Mouse (Mus musculus) liver, embryonic 11.5 days (tissue): ENCODE measurements at regions not wholly inside any gene's neighbourhood (a gene's known extent, or its start where the extent isn't known, plus 50 kb on each side); places are given as distances from the start of the nearest gene placed in this dataset.

Source experiments
- ATAC-seq: fragments of 200-750 bp; cut with Nextera tagmentation; replicated peaks from 2 replicates; pipeline ENCODE4 v1.8.0; 2017; ENCODE audit warnings: moderate number of reproducible peaks, mild to moderate bottlenecking, moderate TSS enrichment, moderate library complexity; ENCODE audit not compliant: low FRiP score
- DNase-seq: peaks from one replicate; pipeline ENCODE4 v3.0.0-alpha.2; 2017; ENCODE audit warnings: low spot score
- H3K27ac ChIP-seq: fragments of 300-500 bp; sonication (generic); 2 replicates; pipeline ENCODE4 v1.5.1; 2014; ENCODE audit warnings: mild to moderate bottlenecking, low read depth, low read length, control low read depth
- H3K27me3 ChIP-seq: fragments of 300-500 bp; sonication (generic); replicated peaks from 2 replicates; pipeline ENCODE4 v1.6.1; 2014; ENCODE audit warnings: low read length, mixed read lengths; ENCODE audit not compliant: control insufficient read depth, insufficient read depth
- H3K36me3 ChIP-seq: fragments of 300-500 bp; sonication (generic); 2 replicates; pipeline ENCODE4 v1.6.1; 2014; ENCODE audit warnings: mild to moderate bottlenecking, low read length, moderate library complexity, mixed read lengths; ENCODE audit not compliant: control insufficient read depth, insufficient read depth
- H3K4me1 ChIP-seq: fragments of 300-500 bp; sonication (generic); replicated peaks from 2 replicates; pipeline ENCODE4 v1.6.1; 2014; ENCODE audit warnings: low read length, mixed read lengths; ENCODE audit not compliant: control insufficient read depth, insufficient read depth
- H3K4me2 ChIP-seq: fragments of 300-500 bp; sonication (generic); 2 replicates; pipeline ENCODE4 v1.6.1; 2014; ENCODE audit warnings: mild to moderate bottlenecking, control low read depth, moderate library complexity
- H3K4me3 ChIP-seq: fragments of 300-500 bp; sonication (generic); 2 replicates; pipeline ENCODE4 v1.5.1; 2014; ENCODE audit warnings: low read depth, low read length, control low read depth
- H3K9ac ChIP-seq: fragments of 300-500 bp; sonication (generic); 2 replicates; pipeline ENCODE4 v1.6.1; 2014; ENCODE audit warnings: low read depth, low read length, control low read depth
- H3K9me3 ChIP-seq: fragments of 300-500 bp; sonication (generic); 2 replicates; pipeline ENCODE4 v1.6.1; 2016; ENCODE audit warnings: low read length, inconsistent platforms, mixed read lengths; ENCODE audit not compliant: control insufficient read depth
- WGBS: fragments of 180-500 bp; shearing (Covaris S2); extraction: QIAGEN DNeasy Blood & Tissue Kit; methylation state at CpG from one replicate; pipeline ENCODE4 v1.1.7; 2014; 5-methylcytosine and 5-hydroxymethylcytosine counted together

DNA sequence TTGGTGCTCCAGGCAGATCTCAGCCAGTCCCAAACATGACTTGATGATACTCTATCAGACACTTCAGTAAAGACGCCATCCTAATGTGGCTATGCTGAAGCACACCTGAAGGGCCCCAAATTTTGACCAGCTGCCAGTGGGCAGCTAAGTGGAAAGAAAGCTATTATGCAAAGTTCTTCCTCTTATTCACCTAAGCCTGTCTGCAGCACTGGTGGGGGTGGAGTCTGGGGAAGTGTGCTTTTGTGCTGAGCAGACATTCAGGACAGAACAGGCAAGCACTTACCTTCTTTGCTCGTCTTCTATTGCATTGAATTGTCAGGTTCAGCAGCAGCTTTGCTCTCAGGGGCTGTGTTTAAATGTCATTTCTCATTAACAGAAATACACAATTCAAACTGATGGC is 200.7 kb downstream of the Pla2g4a start:
- no peak for ATAC-seq
- H3K9me3 ChIP-seq: no peaks in the 10 kb centered on the region
- H3K4me1 ChIP-seq: no peaks in the 10 kb centered on the region
- DNase-seq: no peak
- 55% methylated on average over 2 of the region's 2 CpGs for WGBS
- H3K36me3 ChIP-seq: no peaks in the 10 kb centered on the region
- H3K27me3 ChIP-seq: no peaks in the 10 kb centered on the region
- H3K27ac ChIP-seq: no peak overlapping the region
- H3K9ac ChIP-seq: no peak overlapping the region
- H3K4me2 ChIP-seq: no peak overlapping the region
- H3K4me3 ChIP-seq: no peak overlapping the region

DNA sequence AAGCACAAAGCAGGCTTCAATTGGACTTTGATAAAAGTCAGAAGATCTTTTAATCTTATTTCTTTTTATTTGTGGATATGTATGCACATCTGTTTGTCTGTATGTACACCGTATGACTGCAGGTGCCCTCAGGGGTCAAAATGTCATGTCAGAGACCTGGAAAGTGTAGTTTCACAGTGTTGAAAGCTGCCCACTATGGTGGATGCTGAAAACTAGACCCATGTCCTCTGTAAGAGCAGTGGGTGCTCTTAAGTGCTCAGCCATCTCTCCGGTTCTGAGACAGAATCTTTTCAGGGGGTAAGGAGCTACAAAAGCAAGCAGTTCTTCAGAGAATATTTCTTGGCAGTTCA is 202.3 kb downstream of the Pla2g4a start:
- H3K4me2 ChIP-seq: no peak overlapping the region
- 82% methylated on average over 2 of the region's 2 CpGs for WGBS
- ATAC-seq (no peak), DNase-seq (no peak)
- H3K4me1 ChIP-seq: no peaks in the 10 kb centered on the region
- H3K27ac ChIP-seq: no peak overlapping the region
- H3K9me3 ChIP-seq: no peaks in the 10 kb centered on the region
- H3K9ac ChIP-seq: no peak overlapping the region
- H3K36me3 ChIP-seq: no peaks in the 10 kb centered on the region
- H3K27me3 ChIP-seq: no peaks in the 10 kb centered on the region
- no peak overlapping the region for H3K4me3 ChIP-seq

DNA sequence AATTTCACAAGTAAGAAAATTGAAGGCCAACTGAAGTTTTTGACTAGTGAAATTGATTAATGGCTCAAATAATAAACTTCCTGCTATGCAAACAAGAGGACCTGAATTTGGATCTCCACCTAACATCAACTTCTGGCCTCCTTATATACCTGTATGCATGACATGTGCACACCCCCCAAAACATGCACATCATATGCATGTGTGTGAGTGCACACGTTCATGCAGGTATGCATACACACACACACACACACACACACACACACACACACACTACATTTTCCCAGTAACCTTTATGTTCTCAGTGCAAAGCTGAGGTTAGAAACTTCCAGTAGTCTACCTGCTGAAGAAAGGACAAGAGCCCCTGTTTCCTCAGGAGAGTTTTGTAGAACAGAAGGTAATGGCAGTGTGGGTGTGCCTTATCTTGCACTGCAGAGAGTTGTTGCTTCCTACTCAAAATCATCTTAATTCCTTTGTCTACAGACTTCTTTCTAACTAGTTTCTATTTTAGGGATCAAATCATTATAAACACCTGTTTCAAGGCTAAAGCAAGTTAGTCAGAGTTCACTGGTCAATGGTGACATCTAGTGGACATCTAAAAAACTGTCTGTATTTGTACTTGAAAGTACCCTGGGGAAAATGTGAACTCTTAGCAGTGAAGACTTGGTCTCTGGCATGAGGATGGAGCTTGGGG is 202.9 kb downstream of the Pla2g4a start:
- no peak overlapping the region for H3K4me2 ChIP-seq
- H3K27me3 ChIP-seq: no peaks in the 10 kb centered on the region
- no peak overlapping the region for H3K4me3 ChIP-seq
- H3K4me1 ChIP-seq: no peaks in the 10 kb centered on the region
- 77% methylated on average over 1 of the region's 1 CpGs for WGBS
- ATAC-seq (no peak), DNase-seq (no peak)
- no peak overlapping the region for H3K27ac ChIP-seq
- H3K9ac ChIP-seq: no peak overlapping the region
- H3K36me3 ChIP-seq: no peaks in the 10 kb centered on the region
- H3K9me3 ChIP-seq: no peaks in the 10 kb centered on the region

DNA sequence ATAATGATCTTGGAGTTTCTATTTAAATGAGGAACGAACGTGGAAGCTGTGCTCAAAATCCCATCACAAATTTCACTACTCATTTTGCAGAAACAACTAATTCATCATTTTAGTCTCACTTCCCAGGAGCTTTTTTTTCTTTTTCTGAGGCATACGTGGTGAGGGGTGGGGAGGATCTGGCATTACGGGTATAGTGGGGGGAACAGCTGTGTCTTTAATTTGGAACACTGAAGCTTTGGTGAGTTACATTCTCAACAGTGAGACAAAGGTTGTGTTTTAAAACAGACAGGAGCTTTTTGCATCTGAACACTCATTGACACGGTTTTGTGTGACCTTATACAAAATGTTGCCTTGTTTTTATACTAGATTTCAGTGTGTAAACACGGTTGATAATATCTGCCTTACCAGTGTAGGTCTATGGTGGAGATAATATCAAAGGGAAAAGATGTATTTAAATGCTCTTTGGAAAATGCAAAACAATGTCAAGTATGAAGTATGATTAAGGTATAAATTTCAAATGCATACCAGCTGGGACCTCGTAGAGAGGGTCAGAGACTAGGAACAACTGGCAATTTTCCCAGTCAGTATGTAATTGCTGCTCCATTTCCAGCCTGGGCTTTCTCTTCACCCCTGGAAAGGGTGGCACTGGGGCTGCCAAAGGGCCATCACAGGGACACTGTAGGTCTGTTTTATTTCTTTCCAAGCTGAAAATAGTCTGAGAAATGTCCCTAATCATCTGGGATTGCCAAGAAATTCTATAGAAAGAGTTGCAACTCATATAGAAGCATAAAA is 207.6 kb downstream of the Pla2g4a start:
- Histone ChIP-seq H3K4me2 (no peak overlapping the region), H3K27ac (no peak overlapping the region), H3K4me1 (no peaks in the 10 kb centered on the region), H3K36me3 (no peaks in the 10 kb centered on the region), H3K9ac (no peak overlapping the region), H3K4me3 (no peak overlapping the region), H3K27me3 (no peaks in the 10 kb centered on the region), H3K9me3 (no peaks in the 10 kb centered on the region)
- ATAC-seq (no peak), DNase-seq (no peak)
- WGBS: 75% methylated on average over 7 of the region's 7 CpGs

DNA sequence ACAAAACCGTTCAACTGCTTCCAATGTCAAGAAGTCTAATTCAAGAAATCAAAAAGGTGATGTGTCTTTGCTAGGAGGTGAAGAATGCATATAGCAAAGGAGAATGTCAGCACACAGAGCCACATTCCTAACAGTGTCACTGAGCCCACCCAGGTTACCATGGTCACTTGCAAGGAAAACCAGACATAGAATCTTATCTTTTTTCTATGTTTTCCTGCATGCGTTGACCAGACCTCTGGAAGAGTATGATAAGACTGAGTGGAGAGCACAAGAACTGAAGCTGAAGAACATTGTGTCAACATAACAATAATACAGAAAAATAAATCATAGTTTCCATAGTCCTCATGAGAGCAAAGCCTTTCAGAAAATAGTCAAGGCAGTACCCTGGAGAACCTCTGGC is 211.7 kb downstream of the Pla2g4a start:
- Histone ChIP-seq H3K27me3 (no peaks in the 10 kb centered on the region), H3K27ac (no peak overlapping the region), H3K4me2 (no peak overlapping the region), H3K4me3 (no peak overlapping the region), H3K36me3 (no peaks in the 10 kb centered on the region), H3K9ac (no peak overlapping the region), H3K4me1 (no peaks in the 10 kb centered on the region), H3K9me3 (no peaks in the 10 kb centered on the region)
- 49% methylated on average over 2 of the region's 2 CpGs for WGBS
- peak; percentile 53 for ATAC-seq
- DNase-seq: no peak

DNA sequence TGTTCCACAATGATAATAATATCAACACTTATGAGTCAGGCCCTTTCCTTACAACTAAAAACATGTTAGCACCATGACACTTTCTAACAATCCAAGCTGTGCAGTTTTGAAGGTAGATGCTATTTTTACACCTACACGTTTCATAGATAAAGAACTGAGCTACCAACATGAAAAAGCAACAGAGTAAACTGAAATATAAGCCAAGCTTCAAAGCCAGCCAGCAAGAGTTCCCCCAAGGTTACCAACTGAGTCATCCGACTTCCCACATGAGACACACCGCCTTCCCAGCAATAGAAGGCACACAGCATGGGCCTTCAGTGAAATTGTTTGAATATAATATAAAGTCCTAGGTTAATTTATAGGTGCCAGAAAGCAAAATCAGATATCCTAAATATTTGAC is 222.1 kb downstream of the Pla2g4a start:
- no peak overlapping the region for H3K4me2 ChIP-seq
- no peak overlapping the region for H3K9ac ChIP-seq
- H3K4me3 ChIP-seq: no peak overlapping the region
- 72% methylated on average over 3 of the region's 3 CpGs for WGBS
- no peaks in the 10 kb centered on the region for H3K9me3 ChIP-seq
- no peaks in the 10 kb centered on the region for H3K4me1 ChIP-seq
- ATAC-seq (no peak), DNase-seq (no peak)
- no peak overlapping the region for H3K27ac ChIP-seq
- H3K36me3 ChIP-seq: no peaks in the 10 kb centered on the region
- H3K27me3 ChIP-seq: no peaks in the 10 kb centered on the region

DNA sequence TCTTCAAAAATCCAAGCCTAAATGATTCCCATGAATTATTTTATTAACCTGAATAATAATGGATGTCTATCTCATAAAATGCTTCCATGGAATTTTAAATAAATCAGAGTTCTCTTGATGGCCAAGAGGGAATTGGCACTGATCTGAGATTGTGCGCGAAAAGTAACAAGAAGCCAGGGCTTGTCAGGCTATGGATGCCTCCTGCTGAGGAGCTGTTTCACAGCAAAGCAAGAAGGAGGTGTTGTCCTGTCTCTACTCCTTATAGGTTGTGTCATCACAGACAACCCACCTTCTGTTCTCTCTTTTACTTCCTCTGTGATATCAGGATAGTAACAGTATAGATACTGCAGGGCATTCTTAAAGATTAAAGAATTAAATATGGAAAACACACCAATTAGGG is 226.8 kb downstream of the Pla2g4a start:
- ATAC-seq (no peak), DNase-seq (no peak)
- H3K36me3 ChIP-seq: no peaks in the 10 kb centered on the region
- no peaks in the 10 kb centered on the region for H3K27me3 ChIP-seq
- H3K27ac ChIP-seq: no peak overlapping the region
- WGBS: 96% methylated on average over 2 of the region's 2 CpGs
- no peak overlapping the region for H3K9ac ChIP-seq
- no peaks in the 10 kb centered on the region for H3K9me3 ChIP-seq
- no peaks in the 10 kb centered on the region for H3K4me1 ChIP-seq
- H3K4me3 ChIP-seq: no peak overlapping the region
- H3K4me2 ChIP-seq: no peak overlapping the region

DNA sequence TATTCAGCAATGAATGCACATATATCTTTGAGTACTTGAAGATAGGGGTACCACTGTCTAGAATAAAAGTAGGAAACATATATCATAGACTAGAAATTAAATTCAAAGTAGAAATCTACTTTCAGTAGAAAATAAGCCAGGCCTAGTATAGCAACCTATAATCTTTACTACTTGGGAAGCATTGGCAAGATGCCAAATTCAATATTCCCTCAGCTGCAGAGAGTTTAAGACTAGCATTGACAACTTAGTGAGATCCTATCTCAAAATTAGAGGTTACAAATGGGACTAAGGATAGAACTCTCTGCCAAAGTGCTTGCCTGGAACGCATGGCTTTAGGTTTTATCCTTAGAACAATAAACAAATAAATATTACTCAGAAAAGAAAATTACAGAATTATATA is 245.9 kb downstream of the Pla2g4a start:
- no peaks in the 10 kb centered on the region for H3K4me1 ChIP-seq
- no peaks in the 10 kb centered on the region for H3K9me3 ChIP-seq
- H3K4me3 ChIP-seq: no peak overlapping the region
- H3K27me3 ChIP-seq: no peaks in the 10 kb centered on the region
- no peak overlapping the region for H3K27ac ChIP-seq
- H3K4me2 ChIP-seq: no peak overlapping the region
- WGBS: 78% methylated on average over 1 of the region's 1 CpGs
- ATAC-seq (no peak), DNase-seq (no peak)
- no peak overlapping the region for H3K9ac ChIP-seq
- no peaks in the 10 kb centered on the region for H3K36me3 ChIP-seq

DNA sequence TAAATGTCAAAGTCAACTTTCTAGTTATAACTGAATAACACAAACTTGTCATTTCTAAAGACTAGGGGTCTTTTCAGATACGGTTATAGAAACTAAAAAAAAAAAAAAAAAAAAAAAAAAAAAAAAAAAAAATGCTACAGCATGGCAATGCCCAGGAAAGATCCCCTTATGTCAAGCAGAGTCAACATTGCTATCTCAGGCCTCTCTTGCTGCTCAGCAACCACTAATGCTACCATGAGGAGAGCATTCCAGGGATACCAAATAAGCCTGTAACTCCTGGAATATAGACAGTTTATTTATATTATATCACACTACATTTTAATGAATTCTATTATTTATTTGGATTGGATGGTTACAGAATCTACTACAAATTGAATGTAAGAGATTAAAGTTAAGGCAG is 248.8 kb downstream of the Pla2g4a start:
- Histone ChIP-seq H3K27me3 (no peaks in the 10 kb centered on the region), H3K4me2 (no peak overlapping the region), H3K27ac (no peak overlapping the region), H3K4me3 (no peak overlapping the region), H3K9me3 (no peaks in the 10 kb centered on the region), H3K9ac (no peak overlapping the region), H3K36me3 (no peaks in the 10 kb centered on the region), H3K4me1 (no peaks in the 10 kb centered on the region)
- 47% methylated on average over 1 of the region's 1 CpGs for WGBS
- ATAC-seq (no peak), DNase-seq (no peak)
